ENCODE assay signal across 16 mouse cellular contexts in the genomic region with DNA sequence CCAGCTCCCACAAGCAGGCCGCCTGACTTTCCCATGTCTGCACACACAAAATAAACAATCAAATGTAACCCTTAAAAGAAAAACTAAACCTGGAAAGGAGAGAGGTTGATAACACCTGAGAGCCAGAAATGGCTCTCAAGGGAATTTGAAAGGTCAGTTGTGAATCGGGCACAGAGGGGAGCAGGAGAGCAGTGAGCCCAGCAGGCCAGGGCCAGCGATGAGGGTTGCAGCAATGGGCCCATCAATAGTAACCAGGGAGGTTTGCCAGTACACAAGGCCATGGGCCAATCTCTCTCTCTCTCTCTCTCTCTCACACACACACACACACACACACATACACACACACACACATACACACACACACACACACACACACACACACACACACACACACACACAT. TPM values are rescaled to one million over a fixed set of nuclear protein-coding genes. Genes with fewer than 3 reads are reported as not detected.
DNase-seq lines count a peak whose midpoint lies in the region; ATAC-seq and TF ChIP-seq lines count a peak whose summit lies in the region.
"Had no signal": no experiment of that assay in that cellular context is flagged by ENCODE, and none has a peak within 500 bp of the region (broad histone marks: within the 10 kb centered on the region; RNA-seq: fewer than 3 reads in every experiment).

No protein-coding gene starts in this region.

- H3K36me3 ChIP-seq in embryonic facial prominence, embryonic 15.5 days: no peaks in the 10 kb centered on the region
- peaks cover 70% of the 10 kb centered on the region for H3K36me3 ChIP-seq in embryonic facial prominence, embryonic 10.5 days (replicated peaks)
- H3K36me3 ChIP-seq in intestine, postnatal 0 days (ENCODE audit: control insufficient read depth, insufficient read depth): peaks cover 27% of the 10 kb centered on the region; the same call in 1 of the 2 replicates
- peaks cover 6% of the 10 kb centered on the region; the same call in 1 of the 2 replicates for H3K36me3 ChIP-seq in intestine, embryonic 16.5 days (ENCODE audit: control insufficient read depth, insufficient read depth, low read length)
- peaks cover 38% of the 10 kb centered on the region for H3K36me3 ChIP-seq in lung, embryonic 14.5 days (ENCODE audit: insufficient read depth)

- no peaks in the 10 kb centered on the region for H3K27me3 ChIP-seq in embryonic facial prominence, embryonic 15.5 days
- no peaks in the 10 kb centered on the region for H3K27me3 ChIP-seq in embryonic facial prominence, embryonic 10.5 days (replicated peaks; ENCODE audit: low read depth, poor library complexity, severe bottlenecking)
- no peaks in the 10 kb centered on the region for H3K27me3 ChIP-seq in intestine, postnatal 0 days (replicated peaks; ENCODE audit: control insufficient read depth, insufficient read depth, low read length)
- no peaks in the 10 kb centered on the region for H3K27me3 ChIP-seq in intestine, embryonic 16.5 days (replicated peaks; ENCODE audit: control insufficient read depth, insufficient read depth, low read length)
- H3K27me3 ChIP-seq in lung, embryonic 14.5 days (ENCODE audit: insufficient read depth, low read length): no peaks in the 10 kb centered on the region
- H3K27me3 ChIP-seq: forebrain, embryonic 15.5 days; neural tube, embryonic 12.5 days had no signal

- DNase-seq in embryonic facial prominence, embryonic 10.5 days (ENCODE audit: low spot score): no peak
- DNase-seq in lung, embryonic 14.5 days: no peak
- DNase-seq in lung, postnatal 4 days: no peak
- peak; percentile 54 for DNase-seq in adipocyte (ENCODE audit: low spot score)
- no peak for DNase-seq in embryo, embryonic 10.5 days (ENCODE audit: low spot score)
- DNase-seq: cerebellum, adult 18-20 months; heart, postnatal 36 days; kidney, postnatal 4 days; layer of hippocampus, postnatal 36 days; lung, postnatal 10 days; thymus, adult 18-20 months had no signal

- H3K4me1 ChIP-seq in embryonic facial prominence, embryonic 15.5 days: peaks cover 76% of the 10 kb centered on the region
- H3K4me1 ChIP-seq in embryonic facial prominence, embryonic 10.5 days: peaks cover 87% of the 10 kb centered on the region
- H3K4me1 ChIP-seq in intestine, postnatal 0 days (replicated peaks; ENCODE audit: control insufficient read depth, insufficient read depth, low read length): peaks cover 8% of the 10 kb centered on the region
- H3K4me1 ChIP-seq in intestine, embryonic 16.5 days (ENCODE audit: control insufficient read depth, insufficient read depth, low read length): peaks cover 47% of the 10 kb centered on the region
- peaks cover 23% of the 10 kb centered on the region for H3K4me1 ChIP-seq in lung, embryonic 14.5 days (ENCODE audit: insufficient read depth)

- H3K27ac ChIP-seq in embryonic facial prominence, embryonic 15.5 days (replicated peaks): 0 out of 2 replicates have a peak overlapping the region, but pooled peaks have one; percentile 1
- H3K27ac ChIP-seq in embryonic facial prominence, embryonic 10.5 days (replicated peaks): no peak overlapping the region
- 0 out of 2 replicates have a peak overlapping the region, but pooled peaks have one; percentile 21 for H3K27ac ChIP-seq in intestine, postnatal 0 days (ENCODE audit: low read depth, low read length)
- no peak overlapping the region for H3K27ac ChIP-seq in intestine, embryonic 16.5 days (ENCODE audit: low read length)
- H3K27ac ChIP-seq in lung, embryonic 14.5 days (ENCODE audit: low read depth): peak overlapping the region; percentile 27; the same call in 1 of the 2 replicates
- H3K27ac ChIP-seq: forebrain, embryonic 15.5 days; neural tube, embryonic 12.5 days had no signal

- no peak overlapping the region for H3K9ac ChIP-seq in embryonic facial prominence, embryonic 15.5 days
- H3K9ac ChIP-seq in intestine, postnatal 0 days (ENCODE audit: low read depth, low read length): no peak overlapping the region
- H3K9ac ChIP-seq in intestine, embryonic 16.5 days (ENCODE audit: low read depth, low read length): no peak overlapping the region
- H3K9ac ChIP-seq in lung, embryonic 14.5 days: no peak overlapping the region
- H3K9ac ChIP-seq: forebrain, embryonic 15.5 days; neural tube, embryonic 12.5 days had no signal

- no peak for TF ChIP-seq CTCF in intestine, postnatal 0 days (IDR thresholded peaks at IDR 0.05; ENCODE audit: low read depth)
- no peak for TF ChIP-seq CTCF in lung, embryonic 14.5 days (IDR thresholded peaks at IDR 0.05; ENCODE audit: low read depth)

- H3K9me3 ChIP-seq in embryonic facial prominence, embryonic 15.5 days (replicated peaks): no peaks in the 10 kb centered on the region
- H3K9me3 ChIP-seq in embryonic facial prominence, embryonic 10.5 days: no peaks in the 10 kb centered on the region
- H3K9me3 ChIP-seq in intestine, postnatal 0 days (ENCODE audit: control insufficient read depth): no peaks in the 10 kb centered on the region
- H3K9me3 ChIP-seq in intestine, embryonic 16.5 days (ENCODE audit: control insufficient read depth, low read length): no peaks in the 10 kb centered on the region
- no peaks in the 10 kb centered on the region for H3K9me3 ChIP-seq in lung, embryonic 14.5 days (ENCODE audit: low read depth, low read length)
- H3K9me3 ChIP-seq: forebrain, embryonic 15.5 days; neural tube, embryonic 12.5 days had no signal

- ATAC-seq in embryonic facial prominence, embryonic 15.5 days (ENCODE audit: insufficient number of reproducible peaks, low FRiP score, low TSS enrichment, low read depth): no peak
- ATAC-seq in intestine, postnatal 0 days: no peak
- ATAC-seq in intestine, embryonic 16.5 days: no peak
- ATAC-seq in lung, embryonic 14.5 days (ENCODE audit: insufficient read depth): no peak
- ATAC-seq: forebrain, embryonic 15.5 days had no signal

- 68% methylated on average over 3 of the region's 3 CpGs for WGBS in embryonic facial prominence, embryonic 15.5 days
- 88% methylated on average over 3 of the region's 3 CpGs for WGBS in embryonic facial prominence, embryonic 10.5 days
- 54% methylated on average over 3 of the region's 3 CpGs for WGBS in intestine, postnatal 0 days
- 66% methylated on average over 3 of the region's 3 CpGs for WGBS in intestine, embryonic 16.5 days
- 64% methylated on average over 3 of the region's 3 CpGs for WGBS in lung, embryonic 14.5 days

- no peak overlapping the region for H3K4me3 ChIP-seq in embryonic facial prominence, embryonic 15.5 days (replicated peaks)
- H3K4me3 ChIP-seq in embryonic facial prominence, embryonic 10.5 days: no peak overlapping the region
- H3K4me3 ChIP-seq in intestine, postnatal 0 days (ENCODE audit: low read depth, low read length): no peak overlapping the region
- H3K4me3 ChIP-seq in intestine, embryonic 16.5 days (ENCODE audit: low read length): no peak overlapping the region
- H3K4me3 ChIP-seq in lung, embryonic 14.5 days (ENCODE audit: low read depth, low read length): no peak overlapping the region
- H3K4me3 ChIP-seq: forebrain, embryonic 15.5 days; neural tube, embryonic 12.5 days had no signal

- H3K4me2 ChIP-seq in embryonic facial prominence, embryonic 15.5 days (replicated peaks): no peak overlapping the region
- no peak overlapping the region for H3K4me2 ChIP-seq in intestine, postnatal 0 days (replicated peaks; ENCODE audit: low read depth)
- H3K4me2 ChIP-seq in intestine, embryonic 16.5 days (ENCODE audit: low read depth, low read length): no peak overlapping the region
- H3K4me2 ChIP-seq in lung, embryonic 14.5 days: no peak overlapping the region
- H3K4me2 ChIP-seq: forebrain, embryonic 15.5 days; neural tube, embryonic 12.5 days had no signal

RNA-seq across cellular contexts. Expression of gene Zmynd8, which starts 34.0 kb away (rescaled TPM):
- 50.4 and 50.9 TPM in 2 replicates for polyA plus RNA-seq in embryonic facial prominence, embryonic 15.5 days (2015; fragmentation: Nextera tagmentation; extraction: Ambion mirVana)
- polyA plus RNA-seq in embryonic facial prominence, embryonic 10.5 days (2016; fragmentation: Nextera tagmentation; extraction: Ambion mirVana): 68.1 and 69.9 TPM in 2 replicates
- 43.5 and 57.7 TPM in 2 replicates for polyA plus RNA-seq in intestine, postnatal 0 days (2015; fragmentation: Nextera tagmentation; extraction: Ambion mirVana)
- 57.3 and 61.6 TPM in 2 replicates for polyA plus RNA-seq in intestine, embryonic 16.5 days (2015; fragmentation: Nextera tagmentation; extraction: Ambion mirVana)
- polyA plus RNA-seq in lung, embryonic 14.5 days (2014; fragmentation: Nextera tagmentation; extraction: Ambion mirVana): 40.5 and 46.0 TPM in 2 replicates

Comparison
In these comparisons a context has a peak if more than half of its experiments do, and no peak if none do; other contexts are left out.
1. H3K27ac ChIP-seq: peak in embryonic facial prominence, embryonic 15.5 days (single experiment), intestine, postnatal 0 days (single experiment) and lung, embryonic 14.5 days (single experiment); none in embryonic facial prominence, embryonic 10.5 days (single experiment) and intestine, embryonic 16.5 days (single experiment).